Mouse (Mus musculus) CD4-positive, CD25-positive, alpha-beta regulatory T cell, adult 2 months (primary cell): ENCODE data around the gene Trpm2.

Experiments used
- DNase-seq: peaks from one replicate; pipeline ENCODE4 v3.0.0-alpha.2; 2012; ENCODE audit warnings: low read depth, low spot score

Gene Trpm2

GRCm38 (mm10) chr10:77902894-77903715 is 67.3 kb downstream of the Trpm2 start:
- DNase-seq, result peak; percentile 55

DNA sequence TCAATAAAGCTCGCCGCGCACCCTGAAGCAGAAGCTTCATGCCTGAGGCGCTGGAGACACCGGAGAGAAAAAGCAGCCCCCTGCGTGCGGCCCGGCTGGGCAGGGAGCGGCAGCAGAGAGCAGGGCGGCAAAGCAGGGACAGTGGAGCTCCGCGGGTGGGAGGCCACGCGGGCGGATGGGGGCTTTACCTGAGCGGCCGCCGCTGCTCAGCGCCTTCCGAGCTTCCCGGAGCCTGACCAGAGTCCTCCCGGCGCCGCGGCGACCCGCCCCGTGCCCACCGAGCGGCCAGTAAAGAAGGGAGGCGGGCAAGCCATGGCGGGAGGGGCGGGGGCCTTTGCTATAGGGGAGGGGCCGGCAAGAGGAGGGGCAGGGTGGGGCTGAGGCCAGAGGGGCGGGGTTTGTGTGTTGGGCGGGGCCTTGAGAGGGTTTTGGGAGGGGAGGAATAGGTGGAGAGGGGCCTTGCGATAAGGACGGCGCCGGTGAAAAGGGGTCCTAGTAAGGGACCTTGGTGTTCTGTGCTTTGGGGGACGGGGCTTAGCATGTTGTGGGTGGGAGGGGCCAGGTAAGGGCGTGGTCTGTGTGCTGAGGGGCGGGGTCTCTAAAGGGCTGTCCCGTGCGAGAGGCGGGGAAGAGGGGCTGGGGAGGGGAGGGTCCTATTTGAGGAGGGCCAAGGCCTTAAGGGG is 68.0 kb downstream of the Trpm2 start, which contains the start of gene Lrrc3:
Gene Lrrc3 (minus strand): TSS at position 326 of the 683 bp plus-strand sequence.
- DNase-seq, result peak; percentile 35

GRCm38 (mm10) chr10:77901871-77902210 is 68.5 kb downstream of the Trpm2 start:
- DNase-seq, result no peak

- no peak for DNase-seq
Observed at GRCm38 (mm10) chr10:77900903-77901818, 69.2 kb downstream of the Trpm2 start.

- DNase-seq, result no peak
Observed at GRCm38 (mm10) chr10:77900126-77900525, 70.2 kb downstream of the Trpm2 start.

DNA sequence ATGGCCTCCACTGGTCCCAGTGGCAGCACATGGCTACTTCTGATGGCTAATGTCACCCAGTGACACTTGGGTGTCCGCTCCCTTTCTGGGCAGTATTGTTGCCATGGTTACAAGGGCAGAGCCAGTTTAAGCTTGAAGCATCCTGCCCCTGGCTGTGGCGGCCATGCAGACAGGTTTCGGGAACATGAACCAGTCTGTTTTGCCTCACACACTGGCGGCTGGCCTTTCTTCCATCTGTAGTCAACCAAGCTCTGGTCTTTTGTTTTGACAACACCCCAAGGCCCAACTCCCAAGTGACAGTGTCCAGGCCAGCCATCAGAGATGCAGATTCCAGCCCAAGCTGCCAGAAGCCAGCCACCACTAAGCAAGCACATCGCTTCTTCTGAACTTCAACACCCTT is 74.8 kb downstream of the Trpm2 start:
- no peak for DNase-seq

GRCm38 (mm10) chr10:77890987-77891565 is 79.3 kb downstream of the Trpm2 start:
- no peak for DNase-seq

GRCm38 (mm10) chr10:77886007-77886747 is 84.2 kb downstream of the Trpm2 start:
- DNase-seq, result no peak

- peak; percentile 12 for DNase-seq
Observed at GRCm38 (mm10) chr10:77882553-77882952, 87.8 kb downstream of the Trpm2 start.

- DNase-seq, result no peak
Observed at GRCm38 (mm10) chr10:77880305-77880704, 90.1 kb downstream of the Trpm2 start.

DNA sequence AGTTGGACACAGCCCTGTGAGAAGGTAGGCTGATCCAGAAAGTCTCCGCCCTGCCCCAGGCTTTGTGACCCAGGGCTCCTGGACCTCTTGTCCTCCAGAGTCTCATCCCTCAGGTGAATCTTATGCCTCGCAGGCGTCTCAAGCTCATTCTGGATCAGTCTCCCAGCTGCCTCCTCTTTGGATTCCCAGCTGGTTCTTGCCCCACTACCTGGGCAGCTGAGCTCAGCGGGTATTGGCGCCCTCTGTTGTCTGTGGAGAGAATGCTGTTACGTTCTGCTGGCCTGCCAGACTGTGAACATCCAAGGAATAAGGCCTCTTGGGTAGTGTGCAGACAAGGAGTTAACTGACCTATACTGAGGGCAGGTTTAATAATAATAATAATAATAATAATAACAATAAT is 91.4 kb downstream of the Trpm2 start:
- peak; percentile 24 for DNase-seq

DNA sequence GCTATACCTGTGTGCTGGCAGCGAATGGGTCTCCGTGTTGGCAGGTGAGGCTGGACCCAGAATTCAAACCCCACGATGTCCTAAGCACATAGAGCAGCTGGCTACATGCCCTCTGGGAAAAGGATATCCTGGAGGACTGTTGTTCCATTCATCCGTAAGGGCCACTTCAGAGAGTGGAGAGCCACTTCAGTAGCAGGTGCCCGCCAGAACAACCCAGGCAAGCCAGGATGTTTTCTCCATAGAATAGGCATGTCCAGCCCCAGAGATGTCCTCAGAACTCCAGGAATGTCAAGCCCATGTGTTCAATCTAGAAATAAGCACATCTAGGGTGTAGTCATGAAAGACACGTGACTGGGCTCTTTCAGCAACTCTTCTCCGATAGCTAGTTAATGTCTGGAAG is 100.7 kb downstream of the Trpm2 start:
- no peak for DNase-seq

DNA sequence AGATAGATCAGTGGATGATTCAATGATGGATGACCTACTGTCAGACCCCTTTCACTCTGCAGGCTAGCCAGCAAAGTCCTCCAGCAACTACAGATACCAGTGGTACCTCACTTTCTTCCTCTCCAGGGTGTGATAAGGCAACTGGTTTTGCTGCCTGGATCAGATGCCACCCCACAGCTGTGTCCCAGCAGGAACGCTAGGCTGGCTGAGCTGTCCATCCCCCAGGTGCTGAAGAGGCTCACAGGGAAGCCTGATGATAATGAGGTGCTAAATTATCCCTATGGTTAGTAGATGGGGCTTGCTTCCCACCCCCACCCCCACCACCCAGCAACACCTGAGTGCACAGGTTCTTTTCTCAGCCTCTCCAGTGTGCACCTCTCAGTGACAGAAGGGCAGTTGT is 102.8 kb downstream of the Trpm2 start:
- no peak for DNase-seq

GRCm38 (mm10) chr10:77864762-77865143 is 105.6 kb downstream of the Trpm2 start:
- DNase-seq, result no peak

DNA sequence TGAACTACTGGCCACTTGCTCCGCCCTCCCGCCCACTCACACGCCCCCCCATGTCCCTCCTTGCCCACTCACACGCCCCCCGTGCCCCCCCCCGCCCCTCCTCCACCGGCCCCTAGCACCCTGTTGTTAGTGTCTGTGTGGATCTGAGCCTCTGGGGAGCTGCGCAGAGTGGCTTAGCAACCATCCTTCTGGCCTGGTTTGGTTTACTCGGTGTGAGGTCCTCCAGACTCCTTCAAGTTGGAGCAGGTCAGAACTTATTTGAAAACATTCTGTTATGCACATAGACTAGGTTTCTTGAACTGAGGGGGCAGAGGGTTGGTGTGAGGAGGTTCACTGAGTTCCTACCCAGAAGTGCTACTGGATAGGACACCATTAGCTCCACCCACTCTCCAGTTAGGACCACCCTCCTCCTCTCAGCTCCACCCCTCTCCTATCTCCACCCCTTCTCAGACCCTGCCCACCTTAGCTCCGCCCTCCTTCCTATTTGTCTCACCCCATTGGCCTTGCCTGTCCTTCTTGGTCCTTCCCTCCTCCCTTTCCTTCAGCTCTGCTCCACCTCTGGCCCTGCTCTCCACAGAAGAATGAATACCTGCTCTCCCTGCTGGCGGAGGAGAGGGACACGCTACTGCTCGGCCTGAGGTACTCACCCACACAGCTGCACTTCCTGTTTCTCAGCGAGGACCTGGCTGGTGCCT is 106.1 kb downstream of the Trpm2 start:
- peak; percentile 73 for DNase-seq

- DNase-seq, result no peak
Observed at GRCm38 (mm10) chr10:77861675-77862074, 108.7 kb downstream of the Trpm2 start, which contains the start of gene Gm3285. TSS of gene Gm3285 (plus strand) at chr10:77861975.
